Mouse (Mus musculus): ENCODE data around the gene 1700001C19Rik. TPM values are rescaled to one million over a fixed set of nuclear protein-coding genes. Genes with fewer than 3 reads are reported as not detected.
"Not testable (repeated sequence)": the region's sequence is repeated elsewhere in the genome, so short reads cannot be mapped to it uniquely, and the experiment has no call there.

1700001C19Rik gene
- polyA plus RNA-seq, 1 experiment = 1.3 TPM

DNA sequence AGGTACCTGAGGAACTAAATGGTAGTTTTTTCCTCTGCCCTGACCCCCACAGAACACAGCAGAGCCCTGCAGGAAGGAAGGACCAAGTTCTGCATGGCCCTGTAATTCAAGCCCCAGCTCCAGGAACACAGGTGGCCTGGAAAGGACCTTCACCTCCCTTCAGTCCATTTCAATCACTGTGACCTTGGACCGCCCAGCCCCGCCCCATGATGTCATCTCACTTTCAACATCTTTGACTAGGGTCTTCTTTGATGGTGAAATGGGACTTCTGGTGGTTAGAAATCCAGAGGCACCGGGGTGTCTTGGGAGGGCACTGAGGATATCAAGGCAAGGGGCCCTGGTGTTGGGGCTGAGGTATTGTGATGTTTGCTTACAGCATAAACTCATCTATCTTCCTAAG is 15.6 kb downstream of the 1700001C19Rik start:
- H3K27me3 ChIP-seq (ENCODE audit: control insufficient read depth, insufficient read depth, low read length, poor library complexity, severe bottlenecking) = no peaks in the 10 kb centered on the region
- peaks cover 2% of the 10 kb centered on the region for H3K4me1 ChIP-seq (ENCODE audit: control insufficient read depth, insufficient read depth, low read length)

GRCm38 (mm10) chr17:47420195-47420594 is 17.0 kb downstream of the 1700001C19Rik start:
- Histone ChIP-seq H3K4me3 (ENCODE audit: low read depth, low read length) (no peak overlapping the region), H3K4me1 (ENCODE audit: control insufficient read depth, insufficient read depth, low read length) (peaks cover 2% of the 10 kb centered on the region), H3K9me3 (replicated peaks; ENCODE audit: control insufficient read depth, insufficient read depth, low read length, poor library complexity, severe bottlenecking) (no peaks in the 10 kb centered on the region), H3K9ac (ENCODE audit: low read depth, poor library complexity, severe bottlenecking) (no peak overlapping the region), H3K36me3 (ENCODE audit: control insufficient read depth, insufficient read depth, low read length, poor library complexity, severe bottlenecking) (no peaks in the 10 kb centered on the region), H3K27ac (ENCODE audit: insufficient read depth, low read length) (no peak overlapping the region), H3K27me3 (ENCODE audit: control insufficient read depth, insufficient read depth, low read length, poor library complexity, severe bottlenecking) (no peaks in the 10 kb centered on the region)
- peak; percentile 75 for TF ChIP-seq EP300 (IDR thresholded peaks at IDR 0.05; ENCODE audit: insufficient read depth, low read depth, low read length)
- TF ChIP-seq CTCF (IDR thresholded peaks at IDR 0.05; ENCODE audit: low read depth, low read length) = no peak

More for the DNA sequence above, 15.6 kb downstream of the 1700001C19Rik start:
- Histone ChIP-seq H3K36me3 (ENCODE audit: control insufficient read depth, insufficient read depth, low read length, poor library complexity, severe bottlenecking) (no peaks in the 10 kb centered on the region), H3K9ac (ENCODE audit: low read depth, poor library complexity, severe bottlenecking) (no peak overlapping the region), H3K4me3 (ENCODE audit: low read depth, low read length) (no peak overlapping the region), H3K27ac (ENCODE audit: insufficient read depth, low read length) (no peak overlapping the region), H3K9me3 (replicated peaks; ENCODE audit: control insufficient read depth, insufficient read depth, low read length, poor library complexity, severe bottlenecking) (no peaks in the 10 kb centered on the region)
- TF ChIP-seq CTCF (IDR thresholded peaks at IDR 0.05; ENCODE audit: low read depth, low read length) = no peak
- 0 out of 2 replicates have a peak, but pooled peaks have one; percentile 43 for TF ChIP-seq EP300 (IDR thresholded peaks at IDR 0.05; ENCODE audit: insufficient read depth, low read depth, low read length)
- TF ChIP-seq POLR2A (IDR thresholded peaks at IDR 0.05; ENCODE audit: insufficient read depth, low read length) = no peak

DNA sequence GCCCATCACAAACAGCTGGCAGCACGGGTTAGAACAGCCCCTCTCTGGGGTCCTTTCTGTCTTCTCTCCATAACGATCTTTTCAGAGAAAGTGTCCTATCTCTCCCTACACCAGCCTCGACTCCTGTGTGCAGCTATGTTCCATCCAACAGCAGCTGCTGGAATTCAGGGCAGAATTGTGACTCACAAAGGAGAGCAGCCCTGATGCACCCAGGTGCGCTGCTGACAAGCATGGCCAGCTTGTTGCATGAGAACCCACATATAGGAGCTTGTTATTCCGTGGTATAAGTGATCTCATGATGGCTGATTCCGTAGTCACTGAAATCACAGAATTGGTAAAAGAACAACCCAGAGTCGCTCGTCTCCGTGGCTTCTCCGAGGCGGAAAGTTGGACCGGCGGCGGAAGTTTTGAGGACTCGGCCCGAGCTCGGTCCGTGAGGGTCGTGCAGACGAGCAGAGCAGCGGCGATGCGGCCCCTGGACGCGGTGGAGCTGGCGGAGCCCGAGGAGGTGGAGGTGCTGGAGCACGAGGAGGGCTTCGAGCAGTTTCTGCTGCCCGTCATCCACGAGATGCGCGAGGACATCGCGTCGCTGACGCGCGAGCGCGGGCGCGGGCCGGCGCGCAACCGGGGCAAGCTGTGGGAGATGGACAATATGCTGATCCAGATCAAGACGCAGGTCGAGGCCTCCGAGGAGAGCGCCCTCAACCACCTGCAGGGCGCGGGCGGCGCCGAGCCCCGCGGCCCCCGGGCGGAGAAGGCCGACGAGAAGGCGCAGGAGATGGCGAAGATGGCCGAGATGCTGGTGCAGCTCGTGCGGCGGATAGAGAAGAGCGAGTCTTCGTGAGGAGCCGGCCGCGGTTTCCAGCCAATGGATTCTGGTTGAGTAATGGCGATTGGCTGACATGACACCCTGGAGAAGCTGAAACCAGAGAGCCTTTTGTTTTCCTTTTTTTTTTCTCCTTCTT is 27.0 kb downstream of the 1700001C19Rik start:
- not testable (repeated sequence) for H3K27ac ChIP-seq (ENCODE audit: insufficient read depth, low read length); H3K4me1 ChIP-seq (ENCODE audit: control insufficient read depth, insufficient read depth, low read length); H3K27me3 ChIP-seq (ENCODE audit: control insufficient read depth, insufficient read depth, low read length, poor library complexity, severe bottlenecking); H3K9me3 ChIP-seq (replicated peaks; ENCODE audit: control insufficient read depth, insufficient read depth, low read length, poor library complexity, severe bottlenecking); H3K36me3 ChIP-seq (ENCODE audit: control insufficient read depth, insufficient read depth, low read length, poor library complexity, severe bottlenecking); H3K9ac ChIP-seq (ENCODE audit: low read depth, poor library complexity, severe bottlenecking)
- H3K4me3 ChIP-seq (ENCODE audit: low read depth, low read length) = peak overlapping the region; percentile 25

DNA sequence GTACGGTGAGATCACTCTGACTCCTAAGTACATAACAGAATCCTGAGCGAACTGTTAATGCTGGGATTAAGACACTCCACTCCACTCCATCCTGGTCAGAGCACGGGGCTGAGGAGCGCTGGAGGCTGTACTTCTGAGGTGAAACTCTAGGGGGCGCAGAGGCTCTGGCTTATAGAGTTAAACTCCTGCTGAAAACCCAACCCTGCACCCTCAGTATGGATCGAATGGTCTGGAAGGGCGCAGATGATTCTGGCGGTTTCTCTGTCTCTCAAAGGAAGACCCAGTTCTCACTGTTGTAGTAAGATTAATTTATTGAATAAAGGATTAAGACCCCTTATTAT is 28.6 kb downstream of the 1700001C19Rik start:
- Histone ChIP-seq H3K9me3 (replicated peaks; ENCODE audit: control insufficient read depth, insufficient read depth, low read length, poor library complexity, severe bottlenecking) (no peaks in the 10 kb centered on the region), H3K4me3 (ENCODE audit: low read depth, low read length) (no peak overlapping the region), H3K27ac (ENCODE audit: insufficient read depth, low read length) (no peak overlapping the region), H3K36me3 (ENCODE audit: control insufficient read depth, insufficient read depth, low read length, poor library complexity, severe bottlenecking) (no peaks in the 10 kb centered on the region), H3K4me1 (ENCODE audit: control insufficient read depth, insufficient read depth, low read length) (no peaks in the 10 kb centered on the region), H3K9ac (ENCODE audit: low read depth, poor library complexity, severe bottlenecking) (no peak overlapping the region), H3K27me3 (ENCODE audit: control insufficient read depth, insufficient read depth, low read length, poor library complexity, severe bottlenecking) (peaks cover 4% of the 10 kb centered on the region; the same call in 1 of the 2 replicates)
- TF ChIP-seq CTCF (IDR thresholded peaks at IDR 0.05; ENCODE audit: low read depth, low read length) = peak; percentile 77
- no peak for TF ChIP-seq EP300 (IDR thresholded peaks at IDR 0.05; ENCODE audit: insufficient read depth, low read depth, low read length)

- H3K27me3 ChIP-seq (ENCODE audit: control insufficient read depth, insufficient read depth, low read length, poor library complexity, severe bottlenecking) = peaks cover 4% of the 10 kb centered on the region; the same call in 1 of the 2 replicates
- no peaks in the 10 kb centered on the region for H3K36me3 ChIP-seq (ENCODE audit: control insufficient read depth, insufficient read depth, low read length, poor library complexity, severe bottlenecking)
- no peak overlapping the region for H3K27ac ChIP-seq (ENCODE audit: insufficient read depth, low read length)
- H3K4me1 ChIP-seq (ENCODE audit: control insufficient read depth, insufficient read depth, low read length) = no peaks in the 10 kb centered on the region
- no peak overlapping the region for H3K4me3 ChIP-seq (ENCODE audit: low read depth, low read length)
- no peak for TF ChIP-seq EP300 (IDR thresholded peaks at IDR 0.05; ENCODE audit: insufficient read depth, low read depth, low read length)
- no peak for TF ChIP-seq POLR2A (IDR thresholded peaks at IDR 0.05; ENCODE audit: insufficient read depth, low read length)
- TF ChIP-seq CTCF (IDR thresholded peaks at IDR 0.05; ENCODE audit: low read depth, low read length) = no peak
- H3K9me3 ChIP-seq (replicated peaks; ENCODE audit: control insufficient read depth, insufficient read depth, low read length, poor library complexity, severe bottlenecking) = no peaks in the 10 kb centered on the region
- H3K9ac ChIP-seq (ENCODE audit: low read depth, poor library complexity, severe bottlenecking) = no peak overlapping the region
These were observed 29.2 kb downstream of the 1700001C19Rik start for GRCm38 (mm10) chr17:47407717-47408557.

- H3K4me1 ChIP-seq (ENCODE audit: control insufficient read depth, insufficient read depth, low read length) = no peaks in the 10 kb centered on the region
- no peaks in the 10 kb centered on the region for H3K9me3 ChIP-seq (replicated peaks; ENCODE audit: control insufficient read depth, insufficient read depth, low read length, poor library complexity, severe bottlenecking)
- H3K27ac ChIP-seq (ENCODE audit: insufficient read depth, low read length) = no peak within 1 kb of the TSS
- no peaks in the 10 kb centered on the region for H3K36me3 ChIP-seq (ENCODE audit: control insufficient read depth, insufficient read depth, low read length, poor library complexity, severe bottlenecking)
- no peak within 1 kb of the TSS for H3K4me3 ChIP-seq (ENCODE audit: low read depth, low read length)
- H3K9ac ChIP-seq (ENCODE audit: low read depth, poor library complexity, severe bottlenecking) = no peak within 1 kb of the TSS
- H3K27me3 ChIP-seq (ENCODE audit: control insufficient read depth, insufficient read depth, low read length, poor library complexity, severe bottlenecking) = no peaks in the 10 kb centered on the region
- TF ChIP-seq POLR2A (IDR thresholded peaks at IDR 0.05; ENCODE audit: insufficient read depth, low read length) (no peak), EP300 (IDR thresholded peaks at IDR 0.05; ENCODE audit: insufficient read depth, low read depth, low read length) (no peak), CTCF (IDR thresholded peaks at IDR 0.05; ENCODE audit: low read depth, low read length) (no peak)
These were observed 36.7 kb downstream of the 1700001C19Rik start, which contains the start of gene Guca1a for GRCm38 (mm10) chr17:47400451-47400850. Gene Guca1a (minus strand): TSS chr17:47400584.
